ENCODE assay signal across 13 mouse cellular contexts in the genomic region with DNA sequence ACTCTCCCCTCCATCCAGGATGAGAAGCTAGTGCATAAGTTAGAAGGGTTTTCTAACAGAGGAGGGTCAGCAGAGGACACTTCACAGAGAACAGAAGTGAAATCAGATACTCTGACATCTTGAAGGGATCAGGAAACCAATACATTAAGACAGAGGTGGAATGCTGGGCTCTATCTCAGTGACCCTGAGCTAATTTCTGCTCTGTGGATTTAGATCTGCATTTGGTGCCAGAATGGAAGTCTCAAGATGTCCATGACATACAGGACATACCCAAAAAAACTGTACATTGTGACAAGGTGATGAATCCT.
"Had no signal": no experiment of that assay in that cellular context is flagged by ENCODE, and none has a peak within 500 bp of the region (broad histone marks: within the 10 kb centered on the region; RNA-seq: fewer than 3 reads in every experiment).

No protein-coding gene starts in this region.

- H3K4me2 ChIP-seq: limb, embryonic 13.5 days; liver, embryonic 12.5 days; lung, embryonic 14.5 days; neural tube, embryonic 15.5 days had no signal

- H3K4me3 ChIP-seq: layer of hippocampus, adult 2 months; limb, embryonic 13.5 days; liver, embryonic 12.5 days; midbrain, embryonic 10.5 days; myocyte; neural tube, embryonic 15.5 days had no signal

- H3K27ac ChIP-seq: layer of hippocampus, adult 2 months; limb, embryonic 13.5 days; liver, embryonic 12.5 days; midbrain, embryonic 10.5 days; neural tube, embryonic 15.5 days; stomach, postnatal 0 days had no signal

- H3K9ac ChIP-seq: limb, embryonic 13.5 days; liver, embryonic 12.5 days; lung, embryonic 14.5 days; neural tube, embryonic 15.5 days had no signal

- H3K27me3 ChIP-seq: limb, embryonic 13.5 days; neural tube, embryonic 15.5 days had no signal

- DNase-seq: lung, embryonic 14.5 days; midbrain, embryonic 14.5 days; right cerebral cortex, adult 18-20 months; right cerebral cortex, postnatal 25 days; thymus, postnatal 4 days had no signal

- H3K36me3 ChIP-seq: limb, embryonic 13.5 days; liver, embryonic 12.5 days; midbrain, embryonic 10.5 days; neural tube, embryonic 15.5 days had no signal

- H3K9me3 ChIP-seq: limb, embryonic 13.5 days; liver, embryonic 12.5 days; midbrain, embryonic 10.5 days; neural tube, embryonic 15.5 days had no signal

- ATAC-seq: intestine, postnatal 0 days; liver, embryonic 12.5 days had no signal

- H3K4me1 ChIP-seq: limb, embryonic 13.5 days; neural tube, embryonic 15.5 days had no signal
